Mouse (Mus musculus): ENCODE data around the gene Cstf1.
A peak's percentile ranks its signal among the peaks of the same experiment; 100 is the strongest.

The Cstf1 gene

GRCm38 (mm10) chr2:172376999-172377515 is 6.6 kb downstream of the Cstf1 start:
- DNase-seq (ENCODE audit: low spot score): no peak

- DNase-seq (ENCODE audit: low spot score): peak; percentile 24
Measured at GRCm38 (mm10) chr2:172378332-172378731, 7.9 kb downstream of the Cstf1 start.

DNA sequence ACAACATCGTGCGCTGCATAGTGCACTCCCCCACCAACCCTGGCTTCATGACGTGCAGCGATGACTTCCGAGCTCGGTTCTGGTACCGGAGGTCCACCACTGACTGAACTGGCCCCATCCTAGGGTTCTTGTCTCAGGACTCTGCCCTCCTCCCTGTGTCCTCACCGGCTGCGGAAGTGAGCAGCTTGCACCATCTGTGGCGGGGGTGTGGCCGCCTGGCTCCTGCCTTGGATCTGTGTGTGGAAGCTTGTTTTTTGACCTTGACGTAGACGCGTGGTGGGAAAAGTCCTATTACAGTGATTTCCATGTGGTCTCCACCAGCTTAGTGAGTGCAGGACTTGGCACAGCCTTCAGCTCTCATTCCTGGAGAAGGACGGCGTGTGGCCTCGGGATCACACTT is 10.0 kb downstream of the Cstf1 start:
- DNase-seq (ENCODE audit: low spot score): no peak

GRCm38 (mm10) chr2:172381341-172381740 is 10.9 kb downstream of the Cstf1 start:
- no peak for DNase-seq (ENCODE audit: low spot score)

- DNase-seq (ENCODE audit: low spot score): no peak
Measured at GRCm38 (mm10) chr2:172381898-172382297, 11.4 kb downstream of the Cstf1 start.

DNA sequence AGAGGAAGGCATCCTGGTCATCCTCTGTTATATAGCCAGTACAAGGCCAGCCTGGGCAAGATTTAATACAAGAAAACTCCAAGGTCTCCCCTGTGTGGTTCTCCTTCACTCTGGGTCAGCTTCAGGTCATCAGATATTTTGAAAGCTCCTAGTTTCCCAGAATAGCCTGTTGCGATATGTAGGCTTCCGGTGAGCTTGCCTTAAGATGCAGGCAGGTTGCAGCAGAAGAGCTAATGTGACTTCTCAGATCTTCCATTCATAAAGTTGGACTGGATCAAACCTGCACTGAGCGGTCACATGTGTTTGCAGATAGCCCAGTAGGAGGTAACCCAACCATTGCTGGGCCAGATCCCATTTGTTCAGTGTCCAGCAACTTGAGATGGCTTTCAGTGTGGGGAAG is 14.2 kb downstream of the Cstf1 start:
- no peak for DNase-seq (ENCODE audit: low spot score)

GRCm38 (mm10) chr2:172390341-172390740 is 19.9 kb downstream of the Cstf1 start:
- no peak for DNase-seq (ENCODE audit: low spot score)

DNA sequence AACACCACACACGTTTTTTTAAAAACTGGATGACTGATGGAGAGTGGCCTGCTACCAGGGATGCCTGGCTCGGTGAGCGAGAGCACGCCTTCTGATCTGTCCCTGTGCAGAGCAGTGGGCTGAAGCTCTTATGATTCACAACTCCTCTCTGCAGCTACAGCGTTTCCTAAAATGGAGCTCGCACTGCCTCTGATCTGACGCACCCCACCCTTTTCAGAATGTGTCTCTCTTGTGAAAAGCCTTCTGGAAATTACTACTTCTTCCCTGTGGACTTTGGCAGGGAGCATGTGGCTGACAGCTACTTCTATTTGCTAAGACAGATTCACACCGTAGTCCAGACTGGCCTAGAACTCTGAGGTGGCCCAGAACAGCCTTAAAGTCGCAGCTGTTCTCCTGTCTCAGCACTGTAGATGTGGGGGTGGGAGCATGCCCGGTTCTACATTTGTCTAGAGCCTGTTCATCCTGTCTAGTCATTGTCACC is 21.6 kb downstream of the Cstf1 start:
- peak; percentile 63 for DNase-seq (ENCODE audit: low spot score)

- DNase-seq (ENCODE audit: low spot score): no peak
Measured at GRCm38 (mm10) chr2:172393391-172394051, 23.0 kb downstream of the Cstf1 start, which contains the start of gene Cass4. TSS of gene Cass4 (plus strand) at chr2:172393794.

DNA sequence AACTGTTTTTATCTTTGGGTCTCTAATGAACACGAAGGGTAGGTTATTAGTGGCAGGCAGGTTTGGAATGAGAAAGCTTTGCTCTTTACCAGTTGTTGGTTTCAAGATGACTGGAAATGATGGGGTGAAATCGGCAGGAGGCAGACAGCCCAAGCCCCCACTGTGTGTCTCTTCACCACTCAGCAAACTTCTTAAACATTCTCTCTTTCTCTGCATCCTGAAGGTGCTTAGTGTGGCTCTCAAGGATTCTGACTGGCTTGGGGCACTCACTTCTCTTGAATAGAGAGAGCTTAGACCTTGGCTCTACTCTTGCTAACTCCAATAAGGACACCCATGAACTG is 23.5 kb downstream of the Cstf1 start:
- no peak for DNase-seq (ENCODE audit: low spot score)

- DNase-seq (ENCODE audit: low spot score): no peak
Measured at GRCm38 (mm10) chr2:172394671-172395070, 24.2 kb downstream of the Cstf1 start.

- no peak for DNase-seq (ENCODE audit: low spot score)
Measured at GRCm38 (mm10) chr2:172395961-172396360, 25.5 kb downstream of the Cstf1 start.

DNA sequence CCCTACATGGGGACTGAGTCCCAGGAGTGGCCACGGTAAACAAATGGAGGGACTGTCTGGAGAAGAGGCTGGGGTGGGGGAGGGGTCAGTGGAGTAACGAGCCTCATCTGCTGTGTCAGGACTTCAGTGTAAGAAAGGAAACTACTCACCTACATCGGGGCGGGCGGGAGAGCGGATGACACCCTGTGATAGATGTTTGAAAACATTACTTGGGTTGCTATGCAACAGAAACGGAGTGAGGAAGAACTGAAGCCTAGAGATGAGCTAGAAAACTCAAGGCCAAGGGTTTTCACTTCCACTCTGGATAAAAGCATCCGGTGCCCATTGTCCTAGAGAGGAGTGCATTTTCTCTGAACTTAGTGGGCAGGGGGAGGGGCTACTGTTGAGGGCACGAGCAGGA is 29.4 kb downstream of the Cstf1 start:
- DNase-seq (ENCODE audit: low spot score): no peak

DNA sequence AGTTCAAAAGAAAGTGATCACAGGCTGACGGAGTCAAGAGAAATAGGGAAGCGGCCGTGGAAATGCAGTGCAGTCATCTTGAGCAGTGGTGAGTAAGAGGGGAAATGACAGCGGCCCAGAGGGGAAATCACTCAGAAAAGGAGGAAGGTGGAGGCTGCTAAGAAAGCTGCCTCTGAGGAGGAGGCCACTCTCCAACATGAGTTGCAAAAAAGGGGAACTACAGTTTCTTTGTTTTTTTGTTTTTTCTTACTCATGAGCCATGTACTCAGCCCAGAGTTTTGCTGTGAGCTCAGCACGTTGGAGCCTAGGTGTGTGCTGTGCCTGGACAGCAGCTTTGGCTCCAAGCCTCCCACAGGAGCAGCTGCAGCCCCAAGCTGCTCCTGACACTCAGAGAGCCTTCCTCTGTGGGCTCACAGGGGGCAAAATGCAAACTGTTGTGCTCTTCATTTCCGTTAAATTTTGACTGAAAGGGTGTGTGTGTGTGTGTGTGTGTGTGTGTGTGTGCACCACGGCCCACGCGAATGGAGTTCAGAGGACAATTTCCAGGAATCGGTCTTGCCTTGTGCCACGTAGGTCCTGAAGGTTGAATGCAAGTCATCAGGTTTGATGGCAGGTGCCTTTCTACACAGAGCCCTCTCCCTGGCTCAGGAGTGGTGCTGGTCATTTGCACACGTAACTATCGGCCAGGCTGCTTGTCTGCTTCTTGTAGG is 30.8 kb downstream of the Cstf1 start:
- no peak for DNase-seq (ENCODE audit: low spot score)

DNA sequence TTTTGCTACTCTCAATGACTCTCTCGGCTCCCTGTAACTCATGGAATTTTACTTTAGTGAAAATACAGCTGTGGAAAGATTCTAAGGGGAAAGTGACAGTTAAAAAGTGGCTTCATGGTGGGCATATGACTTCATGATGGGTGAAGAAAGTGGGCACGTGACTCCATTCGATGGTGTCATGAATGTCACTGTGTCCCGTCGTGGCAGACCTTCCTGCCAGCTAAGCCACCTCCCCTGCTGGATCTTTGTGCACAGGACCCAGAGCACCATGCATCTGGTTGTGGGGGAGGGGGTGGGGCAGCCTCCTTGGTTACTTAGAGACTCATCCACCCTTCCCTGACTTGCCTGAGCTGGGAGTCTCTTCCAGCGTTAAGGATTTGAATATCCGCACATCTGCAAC is 33.8 kb downstream of the Cstf1 start:
- no peak for DNase-seq (ENCODE audit: low spot score)

- DNase-seq (ENCODE audit: low spot score): no peak
Measured at GRCm38 (mm10) chr2:172405011-172405410, 34.5 kb downstream of the Cstf1 start.

- DNase-seq (ENCODE audit: low spot score): no peak
Measured at GRCm38 (mm10) chr2:172406173-172406572, 35.7 kb downstream of the Cstf1 start.

- no peak for DNase-seq (ENCODE audit: low spot score)
Measured at GRCm38 (mm10) chr2:172407499-172407898, 37.0 kb downstream of the Cstf1 start.

DNA sequence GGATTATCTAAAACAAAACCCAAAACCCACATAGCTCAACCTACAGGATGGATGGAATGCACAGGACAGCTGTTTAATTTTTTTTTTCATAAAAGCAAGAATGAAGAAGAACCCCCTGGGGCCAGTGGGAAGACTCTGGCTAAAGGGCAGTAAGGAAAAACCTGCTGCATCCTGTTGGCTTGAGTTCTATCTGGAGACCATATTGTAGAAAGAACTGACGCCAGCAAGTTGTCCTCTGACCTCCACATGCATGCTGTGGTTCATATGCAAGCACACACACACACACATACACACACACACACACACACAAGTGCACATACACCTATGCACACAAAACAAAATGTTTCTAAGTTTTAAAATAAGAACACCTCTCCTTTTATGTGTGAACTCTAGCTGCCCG is 40.2 kb downstream of the Cstf1 start:
- no peak for DNase-seq (ENCODE audit: low spot score)

GRCm38 (mm10) chr2:172411091-172411490 is 40.6 kb downstream of the Cstf1 start:
- no peak for DNase-seq (ENCODE audit: low spot score)

DNA sequence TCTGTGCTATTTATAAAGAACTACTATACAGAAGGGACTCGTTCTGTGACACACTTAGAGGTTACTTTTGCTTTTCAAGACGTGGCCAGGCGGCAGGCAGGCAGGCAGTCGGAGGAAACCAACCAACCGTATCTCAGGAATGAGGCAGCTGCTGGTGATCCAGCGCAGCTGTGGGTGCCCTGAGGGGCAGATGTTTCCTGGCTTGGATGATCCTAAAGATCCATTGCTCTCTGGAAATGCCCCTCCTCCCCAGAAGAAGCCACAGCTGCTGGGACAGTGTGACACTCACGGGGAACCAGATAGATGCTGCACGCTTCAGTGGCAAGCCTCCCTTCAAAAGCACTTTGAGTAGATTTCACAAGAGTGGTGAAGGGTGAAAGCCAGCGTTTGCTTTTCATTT is 42.0 kb downstream of the Cstf1 start:
- no peak for DNase-seq (ENCODE audit: low spot score)

DNA sequence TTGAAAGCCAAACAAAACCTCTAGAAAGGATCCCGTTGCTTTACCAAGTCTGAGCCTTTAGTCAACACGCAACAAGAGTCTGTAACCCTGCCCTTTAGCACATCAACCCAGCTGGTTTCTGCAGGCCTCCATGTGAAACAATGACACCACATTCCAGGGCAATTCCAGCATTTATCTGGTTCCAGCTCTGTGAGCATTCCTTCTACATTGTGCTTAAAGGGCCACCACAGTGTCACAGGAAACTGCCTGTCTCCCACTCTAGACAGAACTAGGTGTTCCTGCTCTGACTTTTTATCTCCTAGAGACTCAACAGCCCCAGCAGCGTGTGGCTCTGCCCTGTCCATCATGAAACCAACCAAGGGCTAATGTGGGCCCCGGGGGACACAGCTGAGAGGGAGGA is 42.8 kb downstream of the Cstf1 start:
- DNase-seq (ENCODE audit: low spot score): no peak

DNA sequence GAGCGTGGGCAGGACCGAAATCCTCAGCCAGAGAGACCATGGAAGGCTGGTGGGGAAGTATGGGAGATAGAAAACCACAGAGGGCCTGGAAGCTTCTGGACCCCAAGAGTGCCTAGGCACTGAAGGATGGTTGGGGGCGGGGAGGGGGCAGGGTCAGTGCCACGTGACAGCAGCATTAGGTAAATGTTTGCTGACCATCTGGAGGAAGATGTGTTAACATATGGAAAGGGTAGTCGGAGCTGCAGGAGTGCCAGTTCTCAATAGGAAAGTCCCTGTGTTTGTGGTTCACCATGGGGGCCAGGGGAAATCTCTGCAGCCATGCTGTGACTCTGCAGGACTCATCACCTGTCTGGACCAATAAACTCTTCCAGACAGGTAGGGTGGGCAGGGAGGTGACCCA is 43.4 kb downstream of the Cstf1 start:
- DNase-seq (ENCODE audit: low spot score): no peak

- no peak for DNase-seq (ENCODE audit: low spot score)
Measured at GRCm38 (mm10) chr2:172416218-172416617, 45.7 kb downstream of the Cstf1 start.
